Mouse (Mus musculus) liver, adult 2 months (tissue): ENCODE data around the gene Gp1ba.

Source experiments
- CTCF ChIP-seq: fragments of 200-500 bp; IDR thresholded peaks from 2 replicates; pipeline ENCODE4 v1.5.1; 2011; ENCODE audit warnings: low read depth, low read length, control low read depth
- POLR2A ChIP-seq: fragments of 200-500 bp; IDR thresholded peaks from 2 replicates; pipeline ENCODE4 v1.6.1; 2011; ENCODE audit warnings: low read length, control low read depth; ENCODE audit not compliant: insufficient read depth; ENCODE audit errors: extremely low read depth

GRCm38 (mm10) chr11:70607611-70608010, 31.3 kb upstream of the Gp1ba start:
- TF ChIP-seq POLR2A (no peak), CTCF (no peak)
